Mouse (Mus musculus): ENCODE results near the gene Hba-a1. TPM values are rescaled to one million over a fixed set of nuclear protein-coding genes. Genes with fewer than 3 reads are reported as not detected.

The Hba-a1 gene
- polyA plus RNA-seq, 1 experiment = not detected

- Histone ChIP-seq H3K4me1 (ENCODE audit: control insufficient read depth, insufficient read depth, low read length) (no peaks in the 10 kb centered on the region), H3K4me3 (ENCODE audit: insufficient read depth, low read length) (no peak overlapping the region), H3K27ac (ENCODE audit: insufficient read depth, low read length) (no peak overlapping the region)
- TF ChIP-seq POLR2A (IDR thresholded peaks at IDR 0.05; ENCODE audit: low read depth, low read length) (no peak), CTCF (IDR thresholded peaks at IDR 0.05; ENCODE audit: borderline replicate concordance, insufficient read depth, low read length) (no peak)
These were observed 19.6 kb downstream of the Hba-a1 start for GRCm38 (mm10) chr11:32302824-32303419.

DNA sequence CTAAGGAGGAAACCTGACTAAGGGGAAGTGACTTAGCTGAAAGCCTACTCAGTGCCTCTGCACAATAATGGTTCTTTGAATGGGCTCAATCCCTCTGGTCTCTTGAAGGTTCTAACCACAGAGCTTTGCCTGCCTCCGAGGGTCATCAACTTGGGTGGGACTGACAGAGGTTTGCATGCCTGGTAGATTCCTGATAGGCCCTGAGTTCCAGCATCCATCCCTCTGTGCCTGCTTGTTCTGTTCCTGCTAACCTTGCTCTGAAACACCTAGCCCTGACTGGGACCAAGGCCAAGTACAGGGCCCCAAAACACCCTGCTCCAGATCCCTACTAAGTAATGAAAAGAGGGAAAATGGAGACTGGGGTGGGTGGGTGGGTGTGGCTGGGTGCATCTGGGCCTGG, 20.1 kb downstream of the Hba-a1 start:
- no peak overlapping the region for H3K4me3 ChIP-seq (ENCODE audit: insufficient read depth, low read length)
- TF ChIP-seq POLR2A (IDR thresholded peaks at IDR 0.05; ENCODE audit: low read depth, low read length) (no peak), CTCF (IDR thresholded peaks at IDR 0.05; ENCODE audit: borderline replicate concordance, insufficient read depth, low read length) (no peak)
- no peaks in the 10 kb centered on the region for H3K4me1 ChIP-seq (ENCODE audit: control insufficient read depth, insufficient read depth, low read length)
- no peak overlapping the region for H3K27ac ChIP-seq (ENCODE audit: insufficient read depth, low read length)

- no peak overlapping the region for H3K27ac ChIP-seq (ENCODE audit: insufficient read depth, low read length)
- no peak overlapping the region for H3K4me3 ChIP-seq (ENCODE audit: insufficient read depth, low read length)
- TF ChIP-seq CTCF (IDR thresholded peaks at IDR 0.05; ENCODE audit: borderline replicate concordance, insufficient read depth, low read length) (no peak), POLR2A (IDR thresholded peaks at IDR 0.05; ENCODE audit: low read depth, low read length) (no peak)
- no peaks in the 10 kb centered on the region for H3K4me1 ChIP-seq (ENCODE audit: control insufficient read depth, insufficient read depth, low read length)
These were observed 23.7 kb downstream of the Hba-a1 start for GRCm38 (mm10) chr11:32307006-32307405.

DNA sequence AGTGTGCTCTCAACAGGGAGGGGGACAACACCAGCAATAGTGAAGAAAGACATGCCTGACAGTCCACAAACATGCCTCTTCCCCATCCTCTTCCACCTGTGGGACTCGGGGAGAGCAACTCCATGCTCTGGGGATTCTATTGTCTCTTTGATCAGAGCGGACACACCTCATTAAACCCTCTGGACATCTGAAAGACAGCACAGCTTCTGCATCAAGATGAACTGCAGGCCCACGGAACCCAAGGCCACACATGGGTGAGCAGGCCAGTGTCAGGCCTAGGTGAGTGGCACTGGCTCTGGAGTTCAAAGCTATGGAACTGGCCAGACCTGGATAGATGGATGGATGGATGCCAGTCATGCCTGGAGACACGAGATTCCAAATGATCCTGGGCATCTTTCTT, 26.1 kb downstream of the Hba-a1 start:
- Histone ChIP-seq H3K4me3 (ENCODE audit: insufficient read depth, low read length) (no peak overlapping the region), H3K4me1 (ENCODE audit: control insufficient read depth, insufficient read depth, low read length) (no peaks in the 10 kb centered on the region), H3K27ac (ENCODE audit: insufficient read depth, low read length) (no peak overlapping the region)
- TF ChIP-seq CTCF (IDR thresholded peaks at IDR 0.05; ENCODE audit: borderline replicate concordance, insufficient read depth, low read length) (no peak), POLR2A (IDR thresholded peaks at IDR 0.05; ENCODE audit: low read depth, low read length) (no peak)

GRCm38 (mm10) chr11:32309928-32310327, 26.6 kb downstream of the Hba-a1 start:
- no peak overlapping the region for H3K27ac ChIP-seq (ENCODE audit: insufficient read depth, low read length)
- no peaks in the 10 kb centered on the region for H3K4me1 ChIP-seq (ENCODE audit: control insufficient read depth, insufficient read depth, low read length)
- no peak for TF ChIP-seq CTCF (IDR thresholded peaks at IDR 0.05; ENCODE audit: borderline replicate concordance, insufficient read depth, low read length)
- no peak for TF ChIP-seq POLR2A (IDR thresholded peaks at IDR 0.05; ENCODE audit: low read depth, low read length)
- H3K4me3 ChIP-seq (ENCODE audit: insufficient read depth, low read length) = no peak overlapping the region

GRCm38 (mm10) chr11:32316009-32316408, 32.7 kb downstream of the Hba-a1 start:
- 0 out of 2 replicates have a peak, but pooled peaks cover 4% of the 10 kb centered on the region for H3K4me1 ChIP-seq (ENCODE audit: control insufficient read depth, insufficient read depth, low read length)
- H3K27ac ChIP-seq (ENCODE audit: insufficient read depth, low read length) = no peak overlapping the region
- TF ChIP-seq POLR2A (IDR thresholded peaks at IDR 0.05; ENCODE audit: low read depth, low read length) (no peak), CTCF (IDR thresholded peaks at IDR 0.05; ENCODE audit: borderline replicate concordance, insufficient read depth, low read length) (no peak)
- H3K4me3 ChIP-seq (ENCODE audit: insufficient read depth, low read length) = no peak overlapping the region

DNA sequence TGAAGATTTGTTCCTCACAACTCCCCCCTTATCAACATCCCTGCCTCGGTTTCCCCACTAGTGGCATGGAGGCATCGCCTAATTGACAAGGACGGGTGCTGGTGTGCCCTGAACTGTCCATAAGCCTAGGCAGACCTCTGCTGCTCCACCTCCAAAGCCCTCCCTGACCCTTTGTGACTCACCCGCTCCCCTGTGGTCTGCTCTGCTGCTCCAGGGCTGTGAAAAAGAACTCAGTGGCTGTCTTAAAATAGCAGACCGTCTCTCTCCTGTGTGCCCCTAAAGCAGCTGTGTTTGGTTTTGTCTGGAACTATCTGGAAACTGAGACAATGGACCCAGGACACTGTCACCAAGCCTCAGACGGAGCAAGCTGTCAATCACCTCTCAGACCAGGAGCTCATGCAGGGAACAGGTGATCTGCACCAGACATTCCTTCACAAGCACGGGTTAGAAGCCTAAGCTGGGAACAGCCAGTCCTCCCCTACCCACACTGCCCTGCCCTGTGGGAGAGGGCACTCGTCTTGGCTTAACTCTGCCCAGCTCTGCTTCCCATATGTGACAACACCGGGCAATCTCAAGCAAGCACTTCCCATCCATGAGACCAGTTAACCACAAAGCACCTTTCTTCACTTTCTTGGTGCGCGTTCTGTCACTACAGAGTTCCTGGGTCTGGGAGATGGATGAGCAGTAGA, 37.3 kb downstream of the Hba-a1 start:
- Histone ChIP-seq H3K4me3 (ENCODE audit: insufficient read depth, low read length) (no peak overlapping the region), H3K4me1 (ENCODE audit: control insufficient read depth, insufficient read depth, low read length) (0 out of 2 replicates have a peak, but pooled peaks cover 4% of the 10 kb centered on the region), H3K27ac (ENCODE audit: insufficient read depth, low read length) (no peak overlapping the region)

GRCm38 (mm10) chr11:32321196-32321565, 37.9 kb downstream of the Hba-a1 start:
- TF ChIP-seq CTCF (IDR thresholded peaks at IDR 0.05; ENCODE audit: borderline replicate concordance, insufficient read depth, low read length) (0 out of 2 replicates have a peak, but pooled peaks have one; percentile 10), POLR2A (IDR thresholded peaks at IDR 0.05; ENCODE audit: low read depth, low read length) (no peak)
- Histone ChIP-seq H3K4me1 (ENCODE audit: control insufficient read depth, insufficient read depth, low read length) (0 out of 2 replicates have a peak, but pooled peaks cover 4% of the 10 kb centered on the region), H3K4me3 (ENCODE audit: insufficient read depth, low read length) (no peak overlapping the region), H3K27ac (ENCODE audit: insufficient read depth, low read length) (no peak overlapping the region)

More for the DNA sequence above, 37.3 kb downstream of the Hba-a1 start:
- TF ChIP-seq POLR2A (IDR thresholded peaks at IDR 0.05; ENCODE audit: low read depth, low read length) = no peak
- no peak for TF ChIP-seq CTCF (IDR thresholded peaks at IDR 0.05; ENCODE audit: borderline replicate concordance, insufficient read depth, low read length)

DNA sequence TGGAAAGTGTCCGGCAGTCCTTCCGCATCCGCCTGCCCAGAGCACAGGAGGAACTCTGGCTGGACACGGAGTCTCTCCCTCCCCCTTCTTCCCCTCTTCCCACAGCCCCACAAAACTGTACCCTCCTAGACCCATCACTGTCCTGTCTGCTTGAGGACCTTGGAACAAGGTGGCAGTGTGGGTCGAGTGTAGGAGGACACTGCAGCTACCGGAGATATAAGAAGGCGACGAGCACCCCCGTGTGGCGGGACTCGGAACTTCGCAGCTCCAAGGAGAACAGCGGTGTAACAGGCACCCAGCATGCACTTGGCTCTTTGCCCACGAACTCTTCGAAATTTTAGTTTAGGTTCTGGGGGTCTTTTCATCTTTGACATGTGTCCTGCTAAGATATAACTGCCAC, 41.3 kb downstream of the Hba-a1 start:
- H3K4me3 ChIP-seq (ENCODE audit: insufficient read depth, low read length) = no peak overlapping the region
- TF ChIP-seq POLR2A (IDR thresholded peaks at IDR 0.05; ENCODE audit: low read depth, low read length) = no peak
- peak; percentile 75 for TF ChIP-seq CTCF (IDR thresholded peaks at IDR 0.05; ENCODE audit: borderline replicate concordance, insufficient read depth, low read length)
- H3K4me1 ChIP-seq (ENCODE audit: control insufficient read depth, insufficient read depth, low read length) = 0 out of 2 replicates have a peak, but pooled peaks cover 4% of the 10 kb centered on the region
- no peak overlapping the region for H3K27ac ChIP-seq (ENCODE audit: insufficient read depth, low read length)

GRCm38 (mm10) chr11:32331075-32331474, 47.8 kb downstream of the Hba-a1 start:
- TF ChIP-seq CTCF (IDR thresholded peaks at IDR 0.05; ENCODE audit: borderline replicate concordance, insufficient read depth, low read length) (no peak), POLR2A (IDR thresholded peaks at IDR 0.05; ENCODE audit: low read depth, low read length) (no peak)
- H3K4me3 ChIP-seq (ENCODE audit: insufficient read depth, low read length) = no peak overlapping the region
- no peak overlapping the region for H3K27ac ChIP-seq (ENCODE audit: insufficient read depth, low read length)
- H3K4me1 ChIP-seq (ENCODE audit: control insufficient read depth, insufficient read depth, low read length) = no peaks in the 10 kb centered on the region
